Mouse (Mus musculus): ENCODE measurements around the gene Slc25a5. TPM values are rescaled to one million over a fixed set of nuclear protein-coding genes. Genes with fewer than 3 reads are reported as not detected.

Slc25a5 gene
- total and polyA plus RNA-seq, 3 experiments = 591 to 1,177 (median 881) TPM

- no peak overlapping the region for H3K4me3 ChIP-seq (replicated peaks in 1 of 3; ENCODE audit: low read depth in 2 of 3, low read length in 2 of 3, poor library complexity in 1 of 3)
- TF ChIP-seq CTCF (conservative IDR thresholded peaks at IDR 0.05 in 1 of 2, IDR thresholded peaks at IDR 0.05 in 1 of 2; ENCODE audit: low read depth in 2 of 2, low read length in 2 of 2) (peak; percentile 25 to 57; a peak in 2 of 4 replicates), SMC3 (IDR thresholded peaks at IDR 0.05; ENCODE audit: low read depth, low read length) (peak; percentile 33), USF1 (IDR thresholded peaks at IDR 0.05; ENCODE audit: low read depth, low read length) (no peak), ZC3H11A (IDR thresholded peaks at IDR 0.05; ENCODE audit: low read depth, low read length) (no peak), TBP (conservative IDR thresholded peaks at IDR 0.05; ENCODE audit: low read depth, low read length) (no peak), BHLHE40 (IDR thresholded peaks at IDR 0.05; ENCODE audit: low read depth, low read length) (no peak), CHD2 (IDR thresholded peaks at IDR 0.05; ENCODE audit: low read length) (no peak), MXI1 (IDR thresholded peaks at IDR 0.05; ENCODE audit: low read depth, low read length) (no peak), TCF12 (IDR thresholded peaks at IDR 0.05; ENCODE audit: low read depth, low read length) (no peak), GABPA (IDR thresholded peaks at IDR 0.05; ENCODE audit: insufficient replicate concordance, low read depth, low read length) (no peak), POLR2AphosphoS2 (IDR thresholded peaks at IDR 0.05; ENCODE audit: low read depth, low read length) (no peak), ZKSCAN1 (IDR thresholded peaks at IDR 0.05; ENCODE audit: borderline replicate concordance, low read depth, low read length) (no peak), SIN3A (IDR thresholded peaks at IDR 0.05; ENCODE audit: low read length) (no peak), E2F4 (IDR thresholded peaks at IDR 0.05; ENCODE audit: insufficient replicate concordance, low read depth, low read length) (no peak), IRF4 (IDR thresholded peaks at IDR 0.05; ENCODE audit: low read depth, low read length) (peak; percentile 38; the same call in 1 of the 2 replicates), RCOR1 (conservative IDR thresholded peaks at IDR 0.05; ENCODE audit: low read depth, low read length) (no peak), JUND (conservative IDR thresholded peaks at IDR 0.05; ENCODE audit: low read depth, low read length) (no peak), MAFK (IDR thresholded peaks at IDR 0.05; ENCODE audit: insufficient replicate concordance, low read length) (no peak), PAX5 (IDR thresholded peaks at IDR 0.05; ENCODE audit: low read length) (no peak), RAD21 (IDR thresholded peaks at IDR 0.05; ENCODE audit: low read depth, low read length) (peak; percentile 43), MAX (IDR thresholded peaks at IDR 0.05; ENCODE audit: low read length) (no peak), KAT2A (IDR thresholded peaks at IDR 0.05; ENCODE audit: insufficient replicate concordance, low read length) (no peak), ETS1 (conservative IDR thresholded peaks at IDR 0.05; ENCODE audit: low read depth, low read length) (no peak), MYC (IDR thresholded peaks at IDR 0.05; ENCODE audit: low read depth, low read length) (no peak), ZNF384 (IDR thresholded peaks at IDR 0.05; ENCODE audit: low read depth, low read length) (no peak), MEF2A (IDR thresholded peaks at IDR 0.05; ENCODE audit: borderline replicate concordance, low read depth, low read length) (no peak), UBTF (IDR thresholded peaks at IDR 0.05; ENCODE audit: low read depth, low read length) (no peak), NELFE (IDR thresholded peaks at IDR 0.05; ENCODE audit: low read depth, low read length) (no peak), POLR2A (IDR thresholded peaks at IDR 0.05; ENCODE audit: low read depth, low read length) (no peak), EP300 (IDR thresholded peaks at IDR 0.05; ENCODE audit: low read length) (no peak), NRF1 (IDR thresholded peaks at IDR 0.05; ENCODE audit: low read depth, low read length) (no peak), MAZ (IDR thresholded peaks at IDR 0.05; ENCODE audit: low read depth, low read length) (no peak), HCFC1 (IDR thresholded peaks at IDR 0.05; ENCODE audit: low read depth, low read length) (no peak), ELF1 (IDR thresholded peaks at IDR 0.05; ENCODE audit: low read depth, low read length) (no peak)
- H3K4me2 ChIP-seq (ENCODE audit: insufficient read depth, low read depth, poor library complexity, severe bottlenecking) = no peak overlapping the region
- peaks cover 0 to 4% of the 10 kb centered on the region in 2 experiments for H3K36me3 ChIP-seq (replicated peaks in 1 of 2; ENCODE audit: control insufficient read depth in 1 of 2, insufficient read depth in 1 of 2, low read length in 1 of 2)
- peak; percentile 33 for DNase-seq (ENCODE audit: extremely low read depth)
- no peaks in the 10 kb centered on the region for H3K9me3 ChIP-seq (replicated peaks; ENCODE audit: low read length)
- no peaks in the 10 kb centered on the region for H3K79me2 ChIP-seq (replicated peaks; ENCODE audit: control insufficient read depth, extremely low read depth, insufficient read depth, poor library complexity, severe bottlenecking)
- peaks cover 0 to 14% of the 10 kb centered on the region in 2 experiments; a peak in 2 of 4 replicates for H3K4me1 ChIP-seq (ENCODE audit: control insufficient read depth in 1 of 2, insufficient read depth in 2 of 2)
- no peak overlapping the region for H3K9ac ChIP-seq (ENCODE audit: insufficient read depth, low read depth)
- dilution Hi-C loops (cut with MboI; ENCODE audit: extremely low pct_ligation_motif_present, extremely low pct_unique_long_range_greater_than_20kb, low sequenced_read_pairs) (no loop called here), in situ Hi-C loops (cut with MboI; ENCODE audit: low pct_ligation_motif_present, low pct_unique_long_range_greater_than_20kb, low sequenced_read_pairs) (loop anchor here (10.0 kb wide), 1 partner anchor 85 kb away; the partner anchor contains the start of gene Nkrf)
- no peaks in the 10 kb centered on the region for H3K27me3 ChIP-seq (replicated peaks)
- H3K27ac ChIP-seq (ENCODE audit: insufficient read depth, low read depth) = no peak overlapping the region
These were observed 24.8 kb downstream of the Slc25a5 start for GRCm38 (mm10) chrX:36820201-36820600.

All from CH12.LX (cell line).